Mouse (Mus musculus): Measurements from ENCODE around the gene Hist1h2bf. TPM values are rescaled to one million over a fixed set of nuclear protein-coding genes. Genes with fewer than 3 reads are reported as not detected.
A peak's percentile ranks its signal among the peaks of the same experiment; 100 is the strongest.
"Not testable (repeated sequence)": the region's sequence is repeated elsewhere in the genome, so short reads cannot be mapped to it uniquely, and the experiment has no call there.

The Hist1h2bf gene
- polyA plus RNA-seq, 1 experiment from 2014 or later: 3.2 TPM

DNA sequence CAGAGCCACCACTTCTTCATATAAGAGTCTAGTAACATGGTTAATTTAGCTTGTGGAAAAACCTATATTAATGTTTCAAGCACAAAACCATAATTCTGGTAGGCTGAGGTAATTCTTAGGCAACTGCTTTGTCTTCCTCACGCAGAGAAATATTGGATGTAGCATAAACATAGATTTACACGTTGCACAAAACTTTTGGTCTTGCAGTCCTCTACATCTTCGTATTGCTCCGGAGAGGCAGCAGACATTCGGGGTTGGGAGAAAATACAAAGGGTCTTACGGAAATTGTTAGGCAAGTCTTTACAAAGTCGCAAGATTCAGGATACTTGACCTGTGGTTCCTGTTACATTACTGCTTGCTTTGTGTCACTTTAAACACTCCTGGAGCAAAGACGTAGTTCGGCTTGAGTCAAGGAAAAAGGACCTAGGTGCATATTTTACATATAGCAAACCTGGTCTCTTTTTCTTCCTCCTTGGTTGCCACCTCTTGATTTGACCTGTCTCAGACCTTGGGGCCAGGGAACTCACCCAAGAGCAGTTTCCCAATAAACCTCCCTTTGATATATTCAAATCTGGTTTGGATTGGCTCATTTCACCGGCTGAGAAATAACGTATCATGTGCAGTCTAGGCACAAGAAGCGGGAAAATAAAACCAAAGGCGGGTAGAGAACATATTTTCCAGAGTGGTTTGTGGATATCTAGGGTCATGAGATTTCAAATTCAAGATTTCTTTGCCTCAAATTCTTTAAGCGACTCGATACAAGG lies 39.4 kb downstream of the Hist1h2bf start:
- no peaks in the 10 kb centered on the region for H3K27me3 ChIP-seq (ENCODE audit: control insufficient read depth, insufficient read depth, low read length)
- DNase-seq (ENCODE audit: low spot score): no peak
- peak overlapping the region; percentile 73 for H3K4me2 ChIP-seq (replicated peaks; ENCODE audit: low read depth)
- ATAC-seq (ENCODE audit: low FRiP score, low TSS enrichment): no peak
- H3K27ac ChIP-seq (replicated peaks): peak overlapping the region; percentile 74
- H3K9me3 ChIP-seq (ENCODE audit: control insufficient read depth, low read length): no peaks in the 10 kb centered on the region
- no peaks in the 10 kb centered on the region for H3K4me1 ChIP-seq (replicated peaks; ENCODE audit: control insufficient read depth, insufficient read depth)
- no peaks in the 10 kb centered on the region for H3K36me3 ChIP-seq (ENCODE audit: control insufficient read depth, insufficient read depth, low read length)
- peak overlapping the region; percentile 57 for H3K9ac ChIP-seq (ENCODE audit: low read length)
- under 1% methylated on average over 15 of the region's 15 CpGs for WGBS
- no peak for TF ChIP-seq EP300 (optimal IDR thresholded peaks at IDR 0.05)
- no peak for TF ChIP-seq CTCF (IDR thresholded peaks at IDR 0.05; ENCODE audit: low read depth)
- peak overlapping the region; percentile 45 for H3K4me3 ChIP-seq (ENCODE audit: low read depth, low read length)

DNA sequence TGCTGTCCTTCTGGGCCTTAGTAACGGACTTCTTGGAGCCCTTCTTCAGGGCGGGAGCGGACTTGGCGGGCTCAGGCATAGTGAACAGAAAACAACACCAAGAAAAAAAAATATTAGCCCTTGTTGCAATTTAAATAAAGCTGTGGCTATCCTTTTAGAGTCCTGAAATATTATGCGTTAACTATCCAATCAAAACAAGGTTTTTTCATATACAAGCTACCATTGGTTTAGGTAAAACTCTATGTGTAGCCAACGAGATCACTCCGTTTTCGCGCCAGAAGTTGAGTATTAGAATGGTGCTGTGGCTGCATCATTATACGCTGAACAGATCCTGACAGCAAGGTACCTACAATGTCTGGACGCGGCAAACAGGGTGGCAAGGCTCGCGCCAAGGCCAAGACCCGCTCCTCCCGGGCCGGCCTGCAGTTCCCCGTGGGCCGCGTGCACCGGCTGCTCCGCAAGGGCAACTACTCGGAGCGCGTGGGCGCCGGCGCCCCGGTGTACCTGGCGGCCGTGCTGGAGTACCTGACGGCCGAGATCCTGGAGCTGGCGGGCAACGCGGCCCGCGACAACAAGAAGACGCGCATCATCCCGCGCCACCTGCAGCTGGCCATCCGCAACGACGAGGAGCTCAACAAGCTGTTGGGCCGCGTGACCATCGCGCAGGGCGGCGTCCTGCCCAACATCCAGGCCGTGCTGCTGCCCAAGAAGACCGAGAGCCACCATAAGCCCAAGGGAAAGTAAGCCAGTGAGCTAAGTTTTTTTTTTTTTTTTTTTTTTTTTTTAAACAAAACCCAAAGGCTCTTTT lies 40.2 kb downstream of the Hist1h2bf start, which contains the start of gene Hist1h2af:
Gene Hist1h2af (plus strand): TSS at position 347 of the 808 bp plus-strand sequence.
- H3K27ac ChIP-seq (replicated peaks): peak within 1 kb of the TSS; percentile 74
- TF ChIP-seq CTCF (IDR thresholded peaks at IDR 0.05; ENCODE audit: low read depth): peak; percentile 2; the same call in 1 of the 2 replicates
- not testable (repeated sequence) for H3K4me1 ChIP-seq (replicated peaks; ENCODE audit: control insufficient read depth, insufficient read depth); H3K36me3 ChIP-seq (ENCODE audit: control insufficient read depth, insufficient read depth, low read length); H3K27me3 ChIP-seq (ENCODE audit: control insufficient read depth, insufficient read depth, low read length); H3K9me3 ChIP-seq (ENCODE audit: control insufficient read depth, low read length)
- H3K4me3 ChIP-seq (ENCODE audit: low read depth, low read length): peak within 1 kb of the TSS; percentile 45
- H3K9ac ChIP-seq (ENCODE audit: low read length): peak within 1 kb of the TSS; percentile 57
- under 1% methylated on average over 22 of the region's 53 CpGs for WGBS
- H3K4me2 ChIP-seq (replicated peaks; ENCODE audit: low read depth): peak within 1 kb of the TSS; percentile 73
- DNase-seq (ENCODE audit: low spot score) (peak; percentile 72), ATAC-seq (ENCODE audit: low FRiP score, low TSS enrichment) (0 out of 2 replicates have a peak, but pooled peaks have one; percentile 36)

GRCm38 (mm10) chr13:23532262-23533075 lies 41.5 kb downstream of the Hist1h2bf start:
- peak overlapping the region; percentile 60 for H3K4me3 ChIP-seq (ENCODE audit: low read depth, low read length)
- ATAC-seq (ENCODE audit: low FRiP score, low TSS enrichment): no peak
- no peaks in the 10 kb centered on the region for H3K9me3 ChIP-seq (ENCODE audit: control insufficient read depth, low read length)
- TF ChIP-seq EP300 (optimal IDR thresholded peaks at IDR 0.05) (no peak), CTCF (IDR thresholded peaks at IDR 0.05; ENCODE audit: low read depth) (no peak)
- peak overlapping the region; percentile 98 for H3K27ac ChIP-seq (replicated peaks)
- H3K4me2 ChIP-seq (replicated peaks; ENCODE audit: low read depth): peak overlapping the region; percentile 73
- no peaks in the 10 kb centered on the region for H3K4me1 ChIP-seq (replicated peaks; ENCODE audit: control insufficient read depth, insufficient read depth)
- H3K36me3 ChIP-seq (ENCODE audit: control insufficient read depth, insufficient read depth, low read length): no peaks in the 10 kb centered on the region
- WGBS: 12% methylated on average over 9 of the region's 9 CpGs
- DNase-seq (ENCODE audit: low spot score): no peak
- no peaks in the 10 kb centered on the region for H3K27me3 ChIP-seq (ENCODE audit: control insufficient read depth, insufficient read depth, low read length)
- no peak overlapping the region for H3K9ac ChIP-seq (ENCODE audit: low read length)

DNA sequence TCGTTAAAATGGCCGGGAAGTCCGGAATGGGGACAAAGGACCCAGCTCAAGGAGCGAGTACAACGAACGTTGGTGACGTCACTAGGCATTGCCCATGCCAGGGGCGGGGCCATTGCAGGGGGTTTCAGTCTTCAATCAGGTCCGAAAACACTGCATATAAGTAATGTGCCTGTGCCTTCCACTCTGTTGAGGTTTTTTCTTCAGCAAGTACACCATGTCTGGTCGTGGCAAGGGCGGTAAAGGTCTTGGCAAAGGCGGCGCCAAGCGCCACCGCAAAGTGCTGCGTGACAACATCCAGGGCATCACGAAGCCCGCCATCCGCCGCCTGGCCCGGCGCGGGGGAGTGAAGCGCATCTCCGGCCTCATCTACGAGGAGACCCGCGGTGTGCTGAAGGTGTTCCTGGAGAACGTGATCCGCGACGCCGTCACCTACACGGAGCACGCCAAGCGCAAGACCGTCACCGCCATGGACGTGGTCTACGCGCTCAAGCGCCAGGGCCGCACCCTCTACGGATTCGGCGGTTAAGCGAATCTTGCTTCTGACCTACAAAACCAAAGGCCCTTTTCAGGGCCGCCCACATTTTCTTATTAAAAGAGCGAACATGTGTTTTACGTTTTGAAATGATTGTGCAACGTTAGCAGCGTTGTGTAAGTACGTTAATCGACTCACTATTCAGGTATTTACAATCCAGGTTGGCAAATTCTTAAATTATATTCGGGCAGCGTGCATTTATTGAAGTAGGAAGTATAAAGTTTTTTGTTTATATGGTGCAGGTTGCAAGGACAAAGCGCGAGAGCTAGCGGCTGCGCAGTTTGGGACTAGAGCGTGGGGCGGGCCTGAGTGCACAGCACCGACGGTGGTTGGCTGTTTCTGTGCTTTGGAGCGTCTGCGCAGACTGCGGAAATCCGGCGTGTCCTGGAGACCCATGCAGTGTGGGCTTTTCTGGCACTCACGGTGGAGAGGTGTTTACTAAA lies 42.8 kb downstream of the Hist1h2bf start, which contains the start of gene Hist1h4h:
Gene Hist1h4h (plus strand): TSS at position 150 of the 975 bp plus-strand sequence.
- Histone ChIP-seq H3K4me3 (ENCODE audit: low read depth, low read length) (peak within 1 kb of the TSS; percentile 60), H3K9me3 (ENCODE audit: control insufficient read depth, low read length) (no peaks in the 10 kb centered on the region), H3K4me2 (replicated peaks; ENCODE audit: low read depth) (peak within 1 kb of the TSS; percentile 73), H3K9ac (ENCODE audit: low read length) (peak within 1 kb of the TSS; percentile 78), H3K27ac (replicated peaks) (peak within 1 kb of the TSS; percentile 98), H3K36me3 (ENCODE audit: control insufficient read depth, insufficient read depth, low read length) (no peaks in the 10 kb centered on the region), H3K4me1 (replicated peaks; ENCODE audit: control insufficient read depth, insufficient read depth) (no peaks in the 10 kb centered on the region), H3K27me3 (ENCODE audit: control insufficient read depth, insufficient read depth, low read length) (no peaks in the 10 kb centered on the region)
- TF ChIP-seq CTCF (IDR thresholded peaks at IDR 0.05; ENCODE audit: low read depth): no peak; the same call in 1 of the 2 replicates
- TF ChIP-seq EP300 (optimal IDR thresholded peaks at IDR 0.05): peak; percentile 54
- WGBS: under 1% methylated on average over 50 of the region's 70 CpGs
- ATAC-seq (ENCODE audit: low FRiP score, low TSS enrichment) (peak; percentile 86), DNase-seq (ENCODE audit: low spot score) (peak; percentile 96)
